Mouse (Mus musculus): ENCODE measurements around the gene Slc24a5. TPM values are rescaled to one million over a fixed set of nuclear protein-coding genes. Genes with fewer than 3 reads are reported as not detected.
"Not testable (repeated sequence)": the region's sequence is repeated elsewhere in the genome, so short reads cannot be mapped to it uniquely, and the experiment has no call there.

Gene Slc24a5
- polyA plus RNA-seq, 1 experiment from 2014 or later, result 6.3 TPM

DNA sequence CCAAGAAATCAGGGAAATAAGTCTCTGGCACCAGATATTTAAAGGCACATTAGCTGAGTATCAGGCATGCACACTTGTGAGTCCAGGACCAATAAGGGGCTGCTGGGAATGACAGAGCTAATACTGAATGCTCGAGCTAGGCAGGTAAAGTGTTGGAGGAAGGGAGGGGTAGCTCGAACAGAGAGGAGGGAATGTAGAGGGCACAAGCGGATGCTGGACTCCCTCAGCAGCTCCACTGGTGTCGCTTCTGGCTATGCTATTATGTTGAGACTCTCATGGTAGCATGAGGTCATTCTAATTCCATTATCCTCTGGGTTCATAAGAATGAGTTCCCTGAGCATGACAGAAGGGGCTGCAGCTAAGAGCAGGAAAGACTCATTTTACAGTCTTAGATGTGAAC lies 5.0 kb upstream of the Slc24a5 start:
- H3K9ac ChIP-seq, result no peak overlapping the region
- H3K9me3 ChIP-seq, result no peaks in the 10 kb centered on the region
- H3K4me2 ChIP-seq (replicated peaks), result no peak overlapping the region
- no peak for ATAC-seq (ENCODE audit: insufficient number of reproducible peaks, insufficient read depth, low FRiP score, low TSS enrichment)
- WGBS, result 70% methylated on average over 4 of the region's 4 CpGs
- H3K4me3 ChIP-seq, result no peak overlapping the region
- no peaks in the 10 kb centered on the region for H3K27me3 ChIP-seq
- H3K27ac ChIP-seq, result no peak overlapping the region
- no peaks in the 10 kb centered on the region for H3K4me1 ChIP-seq
- H3K36me3 ChIP-seq, result no peaks in the 10 kb centered on the region

DNA sequence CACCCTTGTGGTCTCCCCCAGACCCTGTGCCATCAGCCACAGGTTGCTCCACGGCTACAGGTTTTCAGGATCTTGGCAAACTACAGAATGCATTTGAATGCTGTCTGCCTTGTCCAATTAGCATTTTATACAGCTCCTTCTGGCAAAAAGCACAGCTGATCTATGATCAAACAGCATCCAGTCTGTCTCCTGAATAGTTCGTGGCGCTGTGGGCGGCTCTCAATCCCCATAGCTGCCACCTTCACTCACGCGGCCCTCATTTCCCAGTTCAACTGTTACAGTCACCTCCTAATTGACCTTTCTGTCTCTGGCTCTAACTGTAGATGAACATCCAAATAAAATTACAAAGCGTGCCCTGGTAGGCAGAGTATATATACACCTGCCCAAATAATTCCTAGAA lies 551 bp upstream of the Slc24a5 start:
- no peak overlapping the region for H3K4me2 ChIP-seq (replicated peaks)
- 90% methylated on average over 7 of the region's 7 CpGs for WGBS
- H3K27ac ChIP-seq, result no peak overlapping the region
- H3K4me3 ChIP-seq, result no peak overlapping the region
- no peaks in the 10 kb centered on the region for H3K9me3 ChIP-seq
- H3K9ac ChIP-seq, result no peak overlapping the region
- ATAC-seq (ENCODE audit: insufficient number of reproducible peaks, insufficient read depth, low FRiP score, low TSS enrichment), result no peak
- no peaks in the 10 kb centered on the region for H3K4me1 ChIP-seq
- no peaks in the 10 kb centered on the region for H3K36me3 ChIP-seq
- H3K27me3 ChIP-seq, result no peaks in the 10 kb centered on the region

DNA sequence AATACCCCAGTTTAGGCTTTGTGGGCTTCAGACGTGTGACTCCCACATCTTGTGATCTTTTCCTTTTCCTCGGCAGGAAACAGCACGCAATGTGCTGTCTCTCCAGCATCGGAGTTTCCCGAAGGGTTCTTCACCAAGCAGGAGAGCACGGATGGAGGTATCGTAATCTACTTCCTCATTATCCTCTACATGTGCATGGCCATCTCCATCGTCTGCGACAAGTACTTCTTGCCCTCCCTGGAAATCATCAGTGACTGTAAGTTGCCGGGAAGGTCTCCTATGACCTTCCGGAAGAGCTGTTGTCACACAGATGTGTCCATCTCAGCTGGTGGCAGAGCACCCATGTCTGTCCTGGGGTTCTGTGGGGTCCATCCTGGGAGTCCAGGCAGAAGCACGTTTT lies 772 bp downstream of the Slc24a5 start:
- H3K4me2 ChIP-seq (replicated peaks), result no peak overlapping the region
- H3K27me3 ChIP-seq, result no peaks in the 10 kb centered on the region
- 90% methylated on average over 12 of the region's 12 CpGs for WGBS
- no peaks in the 10 kb centered on the region for H3K36me3 ChIP-seq
- no peaks in the 10 kb centered on the region for H3K4me1 ChIP-seq
- no peaks in the 10 kb centered on the region for H3K9me3 ChIP-seq
- no peak overlapping the region for H3K4me3 ChIP-seq
- no peak overlapping the region for H3K27ac ChIP-seq
- no peak for ATAC-seq (ENCODE audit: insufficient number of reproducible peaks, insufficient read depth, low FRiP score, low TSS enrichment)
- no peak overlapping the region for H3K9ac ChIP-seq

DNA sequence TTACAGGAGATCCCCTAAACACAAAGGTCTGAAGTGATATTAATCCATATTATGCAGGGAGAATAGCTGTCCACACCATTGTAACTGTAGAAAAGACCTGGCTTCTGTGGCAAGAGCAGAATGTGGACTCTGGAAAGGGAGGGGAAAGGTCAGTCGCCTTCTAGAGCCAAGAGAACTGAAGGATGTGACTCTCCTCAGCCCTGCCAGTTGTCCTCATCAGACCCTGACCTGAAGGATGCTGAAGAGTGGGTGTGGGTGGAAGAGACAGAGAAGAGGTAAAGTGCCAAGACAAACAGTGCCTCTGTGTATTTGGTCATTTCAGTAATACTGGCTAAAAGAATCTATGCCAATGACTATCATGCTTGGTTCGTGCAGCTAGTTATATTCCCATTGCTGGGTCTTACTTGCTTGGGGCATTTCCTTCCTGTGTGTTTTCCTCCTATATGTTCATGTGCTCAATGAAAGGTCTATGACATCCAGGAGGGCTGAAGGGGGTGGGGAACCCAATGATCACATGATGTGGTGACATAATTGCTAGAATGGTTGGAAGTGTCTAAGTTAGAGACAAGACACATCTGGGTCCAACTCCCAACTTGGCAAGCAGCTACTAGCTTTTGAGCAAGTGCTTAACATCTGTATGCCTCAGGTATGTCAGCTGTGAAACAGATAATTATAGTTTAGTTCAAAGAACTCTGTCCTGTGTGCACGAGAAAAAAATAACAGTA lies 5.3 kb downstream of the Slc24a5 start:
- Histone ChIP-seq H3K4me3 (no peak overlapping the region), H3K27me3 (no peaks in the 10 kb centered on the region), H3K4me1 (no peaks in the 10 kb centered on the region), H3K27ac (no peak overlapping the region), H3K4me2 (replicated peaks) (no peak overlapping the region), H3K9me3 (no peaks in the 10 kb centered on the region), H3K36me3 (no peaks in the 10 kb centered on the region), H3K9ac (no peak overlapping the region)
- 77% methylated on average over 3 of the region's 3 CpGs for WGBS
- no peak for ATAC-seq (ENCODE audit: insufficient number of reproducible peaks, insufficient read depth, low FRiP score, low TSS enrichment)

DNA sequence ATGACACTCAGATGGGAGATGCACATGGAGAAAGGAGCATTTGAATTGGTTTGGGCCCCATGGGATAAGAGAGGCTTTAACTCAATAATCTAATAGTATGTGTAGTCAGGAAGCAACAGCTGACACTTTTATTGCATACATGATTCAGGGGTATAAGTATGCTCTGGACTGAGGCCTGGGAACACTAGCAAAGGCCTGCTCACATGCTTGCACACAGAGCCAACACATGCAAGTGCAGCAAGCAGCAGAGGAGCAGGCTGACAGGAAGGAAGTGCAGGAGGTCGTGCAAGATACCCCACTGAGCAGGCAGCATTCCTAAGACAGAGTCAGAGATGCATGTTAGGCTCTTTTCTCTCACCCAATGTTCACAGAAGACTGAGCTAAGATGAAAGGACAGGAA lies 16.0 kb downstream of the Slc24a5 start:
- Histone ChIP-seq H3K27me3 (no peaks in the 10 kb centered on the region), H3K4me3 (no peak overlapping the region), H3K9ac (no peak overlapping the region), H3K9me3 (no peaks in the 10 kb centered on the region), H3K4me1 (no peaks in the 10 kb centered on the region), H3K4me2 (replicated peaks) (no peak overlapping the region), H3K27ac (no peak overlapping the region), H3K36me3 (peaks cover 19% of the 10 kb centered on the region)
- ATAC-seq (ENCODE audit: insufficient number of reproducible peaks, insufficient read depth, low FRiP score, low TSS enrichment), result no peak
- WGBS, result 23% methylated on average over 1 of the region's 1 CpGs

DNA sequence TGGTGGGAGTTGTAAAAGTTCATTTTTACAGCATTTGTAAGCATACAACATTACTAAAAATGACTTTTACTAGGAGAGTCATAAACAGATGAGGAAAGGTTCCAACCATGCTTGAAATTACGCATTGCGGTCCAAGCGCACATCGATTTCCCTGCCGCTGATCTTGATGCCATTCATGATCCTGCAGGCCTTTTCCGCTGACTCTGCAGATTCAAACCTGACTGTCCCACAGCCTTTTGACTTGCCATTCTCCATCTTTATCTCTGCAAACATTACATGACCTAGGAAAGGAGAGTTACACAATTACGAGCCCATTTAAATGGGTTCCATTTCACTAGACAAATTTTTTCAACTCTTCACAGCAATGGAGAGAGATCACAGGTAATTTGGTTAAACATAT lies 20.8 kb downstream of the Slc24a5 start:
- Histone ChIP-seq H3K36me3 (peaks cover 20% of the 10 kb centered on the region), H3K9ac (no peak overlapping the region), H3K27ac (no peak overlapping the region), H3K4me3 (no peak overlapping the region), H3K27me3 (no peaks in the 10 kb centered on the region), H3K9me3 (no peaks in the 10 kb centered on the region), H3K4me2 (replicated peaks) (no peak overlapping the region), H3K4me1 (no peaks in the 10 kb centered on the region)
- WGBS, result 95% methylated on average over 7 of the region's 7 CpGs
- ATAC-seq (ENCODE audit: insufficient number of reproducible peaks, insufficient read depth, low FRiP score, low TSS enrichment), result no peak

DNA sequence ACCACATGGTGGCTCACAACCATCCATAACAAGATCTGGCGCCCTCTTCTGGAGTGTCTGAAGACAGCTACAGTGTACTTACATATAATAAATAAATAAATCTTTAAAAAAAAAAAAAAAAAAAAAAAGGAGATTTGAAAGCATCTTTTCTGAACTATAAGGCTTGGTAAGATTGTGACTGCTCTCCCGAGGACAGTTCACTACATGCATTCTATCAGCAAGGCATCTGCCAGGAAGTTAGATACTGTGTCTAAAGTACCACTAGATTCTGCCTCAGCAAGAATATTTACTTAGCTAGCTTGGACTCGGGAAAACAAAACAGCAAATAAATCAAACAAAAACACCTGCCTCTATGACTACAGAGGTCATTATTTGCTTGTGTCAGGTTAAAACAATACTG lies 24.2 kb downstream of the Slc24a5 start:
- 71% methylated on average over 3 of the region's 3 CpGs for WGBS
- H3K4me1 ChIP-seq; H3K4me3 ChIP-seq; ATAC-seq (ENCODE audit: insufficient number of reproducible peaks, insufficient read depth, low FRiP score, low TSS enrichment); H3K27me3 ChIP-seq; H3K9me3 ChIP-seq; H3K27ac ChIP-seq; H3K9ac ChIP-seq; H3K4me2 ChIP-seq (replicated peaks): not testable (repeated sequence)
- H3K36me3 ChIP-seq, result peaks cover 32% of the 10 kb centered on the region

DNA sequence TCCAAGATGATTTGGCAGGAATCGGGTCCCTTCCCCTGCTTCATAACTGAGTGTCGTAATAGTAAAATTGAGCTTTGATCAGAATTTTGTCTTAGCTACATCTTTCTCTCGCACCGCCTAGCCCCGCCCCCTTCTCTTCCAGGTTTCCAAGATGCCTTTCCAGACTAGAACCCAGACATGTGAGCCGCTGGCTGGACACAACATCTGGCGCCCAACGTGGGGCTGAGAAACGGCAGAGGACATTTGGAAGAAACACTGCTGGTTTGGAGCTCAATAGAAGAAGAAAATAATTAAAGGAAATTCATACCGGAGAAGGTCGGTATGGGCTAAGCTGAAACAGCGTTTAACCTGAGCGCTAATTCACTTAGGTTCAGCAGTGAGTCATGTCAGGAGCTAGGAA lies 36.6 kb downstream of the Slc24a5 start:
- H3K9ac ChIP-seq; H3K4me1 ChIP-seq; H3K27me3 ChIP-seq; H3K27ac ChIP-seq; H3K4me3 ChIP-seq; ATAC-seq (ENCODE audit: insufficient number of reproducible peaks, insufficient read depth, low FRiP score, low TSS enrichment); H3K4me2 ChIP-seq (replicated peaks); H3K9me3 ChIP-seq: not testable (repeated sequence)
- 97% methylated on average over 13 of the region's 13 CpGs for WGBS
- H3K36me3 ChIP-seq, result peaks cover 50% of the 10 kb centered on the region

DNA sequence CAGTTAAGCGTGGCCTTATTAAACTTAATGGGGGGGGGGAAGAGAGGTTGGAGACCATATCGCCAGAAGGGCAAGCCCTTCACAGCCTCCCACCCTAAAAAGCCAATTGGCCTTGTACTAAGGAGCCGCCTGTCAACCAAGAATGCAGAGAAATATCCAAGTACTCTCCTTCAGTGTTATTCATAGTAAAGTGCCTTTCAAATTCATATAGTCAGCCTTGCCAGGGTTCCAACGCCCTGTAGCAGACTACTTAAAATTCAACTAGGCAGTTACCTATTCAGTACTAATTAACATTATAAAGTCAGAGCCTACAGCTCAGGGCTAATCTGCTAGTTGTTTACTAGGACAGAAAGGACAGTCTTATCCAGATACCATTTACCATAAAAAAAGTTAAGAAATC lies 38.6 kb downstream of the Slc24a5 start:
- not testable (repeated sequence) for H3K27me3 ChIP-seq; H3K4me3 ChIP-seq; H3K9me3 ChIP-seq; H3K27ac ChIP-seq; H3K4me1 ChIP-seq; H3K9ac ChIP-seq; ATAC-seq (ENCODE audit: insufficient number of reproducible peaks, insufficient read depth, low FRiP score, low TSS enrichment); H3K4me2 ChIP-seq (replicated peaks)
- H3K36me3 ChIP-seq, result peaks cover 42% of the 10 kb centered on the region
- 94% methylated on average over 4 of the region's 4 CpGs for WGBS

DNA sequence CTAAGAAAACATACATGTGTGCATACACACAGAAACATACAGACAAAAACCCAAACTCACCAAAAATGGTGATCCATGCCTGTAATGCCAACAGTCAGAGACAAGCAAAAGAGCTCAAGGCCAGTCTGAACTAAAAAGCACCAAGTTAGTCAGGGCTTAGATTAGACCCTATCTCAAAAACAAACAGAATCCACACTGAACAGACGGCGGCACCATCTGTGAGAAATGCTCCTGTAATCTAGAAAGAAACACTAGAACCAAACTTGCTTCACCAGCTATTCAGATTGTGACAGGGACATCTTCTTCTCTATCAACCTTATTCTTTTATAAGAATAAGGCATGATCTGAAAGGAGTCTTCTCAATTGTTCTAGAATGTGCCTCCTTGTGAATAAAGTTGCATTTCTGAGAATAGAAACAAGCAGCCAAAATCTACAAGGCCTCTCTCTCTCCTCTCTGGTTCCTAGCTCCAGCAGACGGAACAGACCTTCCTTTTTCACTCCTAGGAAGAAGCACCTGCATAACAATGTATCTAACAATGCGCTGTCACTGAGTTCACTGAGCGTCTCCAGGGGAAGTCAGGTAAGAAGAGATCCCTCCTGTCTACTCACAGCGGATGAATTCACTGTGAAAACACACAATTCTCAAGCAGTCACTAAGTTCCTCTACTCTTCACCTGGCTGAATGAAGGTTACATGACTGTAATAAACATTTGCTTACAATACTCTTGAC lies 51.6 kb downstream of the Slc24a5 start:
- H3K27me3 ChIP-seq, result no peaks in the 10 kb centered on the region
- 74% methylated on average over 6 of the region's 6 CpGs for WGBS
- H3K36me3 ChIP-seq, result peaks cover 8% of the 10 kb centered on the region
- no peak overlapping the region for H3K4me3 ChIP-seq
- peaks cover 8% of the 10 kb centered on the region for H3K4me1 ChIP-seq
- H3K9ac ChIP-seq, result no peak overlapping the region
- no peak for ATAC-seq (ENCODE audit: insufficient number of reproducible peaks, insufficient read depth, low FRiP score, low TSS enrichment)
- no peak overlapping the region for H3K4me2 ChIP-seq (replicated peaks)
- no peaks in the 10 kb centered on the region for H3K9me3 ChIP-seq
- H3K27ac ChIP-seq, result no peak overlapping the region

DNA sequence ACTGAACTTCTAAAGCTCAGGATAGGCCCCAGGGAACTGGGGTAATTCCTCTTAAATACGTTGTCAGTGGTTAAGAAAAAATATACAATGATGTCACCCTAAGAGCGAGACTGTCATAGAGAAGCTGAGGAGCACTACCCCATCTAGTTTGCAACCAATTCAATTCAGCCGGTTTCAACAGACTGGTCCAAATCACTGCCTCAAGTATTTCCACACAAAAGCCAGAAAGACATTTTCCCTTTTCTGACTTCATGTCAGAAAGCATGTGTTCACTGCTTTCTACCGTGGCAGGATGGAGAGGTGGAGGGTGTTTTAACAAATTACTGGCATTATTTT lies 54.3 kb downstream of the Slc24a5 start:
- no peak for ATAC-seq (ENCODE audit: insufficient number of reproducible peaks, insufficient read depth, low FRiP score, low TSS enrichment)
- 7% methylated on average over 4 of the region's 4 CpGs for WGBS

DNA sequence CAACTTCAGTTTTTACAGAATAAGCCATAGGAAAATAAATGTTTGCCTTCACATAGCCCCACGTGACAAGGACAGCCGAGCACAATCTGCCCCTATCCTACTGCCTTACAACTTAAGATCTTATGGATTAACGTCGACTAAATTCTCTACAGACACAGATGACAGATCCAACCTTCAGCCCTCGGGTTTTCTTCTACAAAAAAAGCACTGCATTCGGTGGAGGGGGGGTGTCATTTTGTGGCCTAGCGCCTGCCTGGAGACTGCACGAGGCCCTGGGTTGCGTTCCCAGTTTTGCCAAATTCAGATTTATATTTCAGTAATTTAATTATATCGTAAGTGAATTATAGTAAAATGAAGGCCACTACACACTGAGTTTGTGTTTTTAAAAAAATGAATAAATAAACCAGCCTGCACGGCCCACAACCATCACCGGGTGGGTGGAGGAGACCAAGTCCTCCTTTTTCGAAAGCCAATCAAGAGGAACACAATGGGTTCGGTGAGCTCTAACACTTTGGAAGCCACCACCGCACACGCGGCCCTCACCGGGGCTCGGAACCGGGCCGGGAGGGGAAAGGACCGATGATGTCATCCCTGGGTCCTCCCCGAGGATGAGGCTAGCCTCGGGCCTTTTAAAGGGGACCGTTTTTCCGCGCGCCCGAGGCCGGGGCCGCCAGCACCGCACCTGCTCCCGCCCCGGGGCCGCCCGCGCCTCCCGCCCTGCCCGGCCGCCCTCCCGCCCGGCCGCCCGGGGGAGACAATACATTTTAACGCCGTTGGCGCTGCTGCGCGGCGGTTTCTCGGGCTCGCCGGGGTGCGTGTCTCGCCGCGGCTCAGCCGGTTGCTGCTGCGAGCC lies 54.9 kb downstream of the Slc24a5 start:
- Histone ChIP-seq H3K36me3 (no peaks in the 10 kb centered on the region), H3K4me2 (replicated peaks) (peak overlapping the region; percentile 68), H3K9me3 (no peaks in the 10 kb centered on the region), H3K9ac (peak overlapping the region; percentile 95), H3K4me1 (peaks cover 8% of the 10 kb centered on the region), H3K4me3 (peak overlapping the region; percentile 75), H3K27me3 (no peaks in the 10 kb centered on the region), H3K27ac (peak overlapping the region; percentile 92)
- under 1% methylated on average over 57 of the region's 59 CpGs for WGBS
- ATAC-seq (ENCODE audit: insufficient number of reproducible peaks, insufficient read depth, low FRiP score, low TSS enrichment), result peak; percentile 66

More for the DNA sequence above, 54.3 kb downstream of the Slc24a5 start:
- Histone ChIP-seq H3K4me1 (peaks cover 8% of the 10 kb centered on the region), H3K9me3 (no peaks in the 10 kb centered on the region), H3K27ac (peak overlapping the region; percentile 92), H3K9ac (peak overlapping the region; percentile 95), H3K27me3 (no peaks in the 10 kb centered on the region), H3K4me2 (replicated peaks) (peak overlapping the region; percentile 68), H3K4me3 (peak overlapping the region; percentile 75), H3K36me3 (no peaks in the 10 kb centered on the region)

All from embryonic facial prominence, embryonic 12.5 days (tissue).